Mouse (Mus musculus) right cerebral cortex, adult 18-20 months (tissue): ENCODE data around the gene Gpc6.
A peak's percentile ranks its signal among the peaks of the same experiment; 100 is the strongest.

ENCODE experiments used
- DNase-seq: peaks from one replicate; pipeline ENCODE4 v3.0.0; 2022; ENCODE audit warnings: mixed read lengths

Gene Gpc6

GRCm38 (mm10) chr14:116947939-116948591 lies 22.9 kb downstream of the Gpc6 start:
- no peak for DNase-seq

GRCm38 (mm10) chr14:116957154-116957553 lies 32.0 kb downstream of the Gpc6 start:
- DNase-seq, result no peak

DNA sequence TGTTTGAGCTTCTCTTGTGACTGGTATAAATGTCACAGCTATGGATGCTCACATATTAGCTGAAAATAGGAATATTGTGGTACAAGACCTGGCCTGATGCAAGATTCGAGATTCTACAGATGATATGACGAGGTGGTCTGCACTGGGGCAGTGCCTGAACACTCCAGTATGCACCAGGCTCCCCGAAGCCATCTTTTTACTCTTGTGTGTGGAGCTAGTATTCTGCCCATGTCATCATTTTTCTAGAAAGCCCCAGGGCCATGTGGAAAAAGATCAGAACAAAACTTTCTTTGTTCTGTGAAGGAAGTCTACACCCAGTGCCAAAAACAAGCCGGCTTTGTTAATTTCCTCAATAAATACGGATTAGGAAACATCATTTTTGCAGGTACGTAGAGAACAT lies 39.7 kb downstream of the Gpc6 start:
- no peak for DNase-seq

GRCm38 (mm10) chr14:116974708-116975107 lies 49.6 kb downstream of the Gpc6 start:
- DNase-seq, result no peak

- DNase-seq, result peak; percentile 37
Observed at GRCm38 (mm10) chr14:116975224-116975623, 50.1 kb downstream of the Gpc6 start.

DNA sequence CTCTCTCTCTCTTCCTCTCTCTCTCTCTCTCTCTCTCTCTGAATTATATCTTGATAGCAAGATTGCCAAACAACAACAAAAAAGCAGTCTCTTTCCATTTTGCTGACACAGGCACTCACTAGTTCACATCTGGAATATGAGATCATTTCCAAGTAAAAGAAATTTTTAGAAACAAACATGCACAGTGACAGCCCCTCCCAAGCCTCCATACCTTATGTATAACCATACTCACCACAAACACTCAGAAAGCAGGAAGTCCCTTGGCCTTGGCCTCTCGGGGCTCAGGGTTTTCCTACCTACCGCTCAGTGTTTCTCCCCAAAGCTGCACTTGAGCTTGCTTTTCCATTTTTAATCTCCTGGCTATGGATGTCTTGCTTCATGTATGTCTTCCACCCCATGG lies 52.1 kb downstream of the Gpc6 start:
- DNase-seq, result no peak

GRCm38 (mm10) chr14:116979714-116980382 lies 54.7 kb downstream of the Gpc6 start:
- DNase-seq, result peak; percentile 17

GRCm38 (mm10) chr14:116981711-116982110 lies 56.6 kb downstream of the Gpc6 start:
- DNase-seq, result no peak

DNA sequence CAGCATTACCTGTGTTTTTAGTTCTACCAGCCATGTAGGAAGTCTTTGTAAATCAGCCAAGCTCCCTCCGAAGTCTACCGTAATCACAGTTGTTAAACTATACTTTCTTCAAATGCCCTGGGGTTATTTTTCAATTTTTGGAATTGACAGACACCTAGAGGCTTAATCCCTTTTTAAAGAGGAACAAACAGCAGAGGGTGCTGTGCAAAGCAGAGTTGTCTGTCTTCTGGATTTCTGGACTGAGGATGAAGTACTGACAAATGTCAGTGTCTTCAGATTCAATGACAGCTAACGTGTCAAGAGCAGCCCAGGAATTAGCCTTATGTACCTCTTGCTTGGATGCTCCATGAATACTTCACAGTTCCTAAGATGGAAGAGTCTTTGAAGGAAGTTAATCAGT lies 62.2 kb downstream of the Gpc6 start:
- DNase-seq, result no peak

DNA sequence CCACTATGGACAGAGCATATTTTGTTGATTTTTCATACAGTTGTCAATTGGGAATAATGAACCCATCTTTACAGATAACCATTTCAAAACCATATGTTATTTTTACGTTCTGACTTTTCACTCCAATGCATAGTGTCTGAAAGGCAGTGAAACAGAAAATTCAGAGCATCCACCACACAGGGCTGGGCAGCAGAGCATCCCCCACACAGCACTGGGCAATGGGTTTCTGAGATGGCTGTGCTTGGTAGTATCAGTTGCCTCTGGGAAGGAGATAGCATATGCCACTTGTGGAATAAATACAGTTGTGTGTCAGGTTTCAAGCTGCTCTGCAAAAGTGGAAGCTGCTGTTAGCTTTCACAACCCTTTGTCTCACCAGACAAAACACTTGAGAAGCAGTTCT lies 75.3 kb downstream of the Gpc6 start:
- no peak for DNase-seq

DNA sequence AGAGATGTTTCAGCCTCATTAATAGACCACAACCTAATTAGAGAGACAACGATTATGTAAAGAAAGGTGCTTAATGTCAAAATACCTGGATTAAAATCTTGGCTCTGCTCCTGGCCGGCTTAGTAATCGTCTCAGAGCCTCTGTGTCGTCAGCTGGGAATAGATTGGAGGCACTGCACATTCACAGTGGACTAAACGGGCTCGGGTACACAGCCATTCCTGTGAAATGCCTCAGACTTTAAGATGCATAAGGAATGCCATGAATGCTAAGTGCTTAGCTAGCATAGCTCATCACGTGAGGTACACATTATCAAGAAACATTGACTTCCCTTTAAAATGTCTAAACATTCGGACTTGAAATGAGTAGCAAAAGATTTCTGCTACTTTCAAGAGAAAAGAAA lies 77.2 kb downstream of the Gpc6 start:
- DNase-seq, result no peak

- DNase-seq, result no peak
Observed at GRCm38 (mm10) chr14:117008781-117009180, 83.7 kb downstream of the Gpc6 start.

DNA sequence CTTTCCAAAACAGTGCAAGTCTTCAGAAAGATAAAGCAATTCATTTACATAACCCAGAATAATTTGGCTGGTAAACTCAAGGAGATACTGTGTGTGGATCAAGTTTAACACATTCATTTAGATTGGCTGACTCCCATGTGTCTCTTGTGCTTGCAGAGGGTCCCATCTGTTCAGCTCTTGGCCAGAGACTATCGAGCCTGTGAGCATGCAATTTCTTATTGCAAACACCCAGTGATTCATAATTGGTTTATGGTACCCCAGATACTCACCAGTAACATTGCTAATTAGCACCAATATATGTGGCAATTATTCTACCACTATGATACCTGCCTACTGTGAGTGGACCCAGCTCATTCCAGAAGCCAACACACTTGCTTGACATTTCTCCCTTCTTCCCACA lies 87.9 kb downstream of the Gpc6 start:
- DNase-seq, result peak; percentile 3

DNA sequence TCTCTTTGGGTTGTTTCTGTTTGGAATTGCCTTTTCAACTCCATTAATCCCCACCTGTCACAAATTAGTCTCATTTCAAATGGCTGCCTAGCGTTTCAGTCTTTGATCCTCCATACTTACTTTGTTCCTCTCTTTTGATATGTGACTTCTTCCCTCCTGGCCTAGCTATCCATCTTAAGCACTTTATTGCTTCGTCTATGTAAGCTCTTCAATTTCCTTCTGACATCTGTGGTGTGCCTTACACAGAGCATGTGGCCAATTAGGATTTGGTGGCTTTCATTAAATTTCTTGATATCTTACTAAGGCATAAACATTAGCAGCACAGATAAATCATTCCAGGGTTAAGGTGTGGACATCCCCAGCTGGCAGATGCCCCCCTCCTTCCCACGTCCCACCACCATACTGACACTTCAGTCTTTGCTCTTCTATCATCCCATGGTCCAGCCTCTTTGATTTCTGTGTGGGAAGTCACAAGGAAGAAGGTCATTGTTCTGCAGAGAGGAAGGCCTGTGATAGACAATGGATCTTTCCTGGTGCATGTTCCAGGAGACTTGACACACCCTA lies 88.5 kb downstream of the Gpc6 start:
- DNase-seq, result no peak

GRCm38 (mm10) chr14:117015333-117015922 lies 90.3 kb downstream of the Gpc6 start:
- no peak for DNase-seq

GRCm38 (mm10) chr14:117022180-117022799 lies 97.2 kb downstream of the Gpc6 start:
- DNase-seq, result no peak

DNA sequence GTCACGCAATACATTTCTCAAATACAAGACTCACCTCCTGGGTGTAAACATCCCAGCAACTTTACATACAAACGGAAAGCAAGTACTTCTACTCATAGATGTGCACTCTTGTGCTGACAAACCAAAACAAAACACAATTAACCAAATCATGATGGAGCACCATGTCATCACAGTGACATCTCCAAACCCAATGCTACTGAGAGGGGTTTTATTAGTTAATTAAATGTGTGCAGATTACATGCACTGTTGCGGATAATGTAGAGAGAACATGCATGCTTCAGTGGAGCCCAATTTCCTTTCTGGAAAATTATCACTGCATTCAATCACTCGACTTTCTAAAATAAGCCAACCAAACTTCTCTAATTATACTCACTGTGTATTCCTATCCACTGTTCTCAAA lies 109.0 kb downstream of the Gpc6 start:
- no peak for DNase-seq

DNA sequence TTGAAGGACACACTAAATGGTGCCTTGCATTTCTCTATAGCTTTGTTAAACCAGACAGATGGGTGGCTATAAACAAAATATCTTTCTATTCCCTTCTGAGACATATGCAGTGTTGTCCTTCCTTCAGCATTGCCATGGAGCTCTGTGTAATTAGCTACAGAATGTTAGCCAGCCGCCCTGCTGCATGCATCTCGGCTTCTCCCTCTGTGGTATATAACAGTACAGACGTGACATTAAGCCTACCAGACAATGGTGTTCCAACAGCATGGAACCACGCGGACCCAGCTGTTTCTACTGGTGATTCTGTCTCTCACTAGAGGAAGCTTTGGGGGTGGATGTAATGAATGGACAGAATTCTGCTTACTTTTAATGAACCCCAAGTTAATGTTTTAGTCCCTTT lies 115.9 kb downstream of the Gpc6 start:
- no peak for DNase-seq

DNA sequence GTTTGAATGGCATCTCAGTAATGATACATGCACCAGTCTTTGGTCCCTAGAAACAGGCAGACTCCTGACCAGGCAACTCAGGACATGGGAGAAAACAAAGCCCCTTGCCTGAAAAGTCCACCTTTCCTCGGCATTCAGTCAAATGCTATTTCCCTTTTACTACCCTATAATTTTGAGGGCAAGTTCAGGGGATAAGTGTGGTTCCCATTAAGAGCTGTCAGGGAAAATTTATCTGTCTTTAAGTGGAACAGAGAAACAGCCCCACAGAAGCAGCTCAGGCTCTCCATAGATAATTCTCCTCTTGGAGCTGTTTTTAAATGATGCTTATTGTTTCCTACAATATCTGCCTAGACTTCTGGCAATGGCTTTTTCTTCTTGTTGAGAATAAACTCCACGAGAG lies 123.8 kb downstream of the Gpc6 start:
- no peak for DNase-seq

DNA sequence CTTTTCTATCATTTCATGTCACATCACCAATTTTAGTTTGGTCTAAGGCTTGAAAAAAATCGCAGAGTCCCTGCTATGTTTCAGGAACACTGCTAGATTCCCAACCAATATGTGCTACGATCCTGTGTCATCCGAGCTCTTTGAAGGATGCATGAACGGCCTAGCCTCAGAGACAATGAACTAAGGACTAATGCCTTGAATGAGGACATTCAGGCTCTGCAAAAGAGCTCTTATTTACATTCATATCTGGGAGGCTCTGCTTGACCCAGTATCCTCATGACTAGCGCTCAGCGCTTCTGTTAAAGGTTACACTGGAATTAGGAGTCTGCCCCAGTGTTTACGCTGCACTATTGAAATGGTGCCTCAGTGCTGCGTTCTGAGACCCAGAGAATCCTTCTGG lies 125.8 kb downstream of the Gpc6 start:
- no peak for DNase-seq

DNA sequence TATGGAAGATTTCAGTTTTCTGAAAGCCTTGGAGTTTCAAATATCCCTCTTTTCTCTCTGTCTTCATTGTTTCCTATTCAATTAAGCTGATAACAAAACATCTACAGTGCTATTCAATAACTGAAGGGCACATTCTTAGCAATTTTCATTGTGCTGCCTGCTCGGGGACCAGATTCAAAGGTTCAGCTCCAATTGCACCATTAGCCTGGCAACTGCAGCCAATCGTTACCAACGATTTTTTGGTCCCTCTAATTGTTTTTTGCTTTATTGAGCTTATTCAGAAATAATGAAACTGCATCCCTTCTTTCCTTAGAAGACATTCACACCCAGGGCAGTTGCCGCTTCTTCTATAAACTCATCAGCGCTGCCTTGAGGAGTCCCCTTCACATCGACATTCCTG lies 128.2 kb downstream of the Gpc6 start:
- DNase-seq, result no peak

DNA sequence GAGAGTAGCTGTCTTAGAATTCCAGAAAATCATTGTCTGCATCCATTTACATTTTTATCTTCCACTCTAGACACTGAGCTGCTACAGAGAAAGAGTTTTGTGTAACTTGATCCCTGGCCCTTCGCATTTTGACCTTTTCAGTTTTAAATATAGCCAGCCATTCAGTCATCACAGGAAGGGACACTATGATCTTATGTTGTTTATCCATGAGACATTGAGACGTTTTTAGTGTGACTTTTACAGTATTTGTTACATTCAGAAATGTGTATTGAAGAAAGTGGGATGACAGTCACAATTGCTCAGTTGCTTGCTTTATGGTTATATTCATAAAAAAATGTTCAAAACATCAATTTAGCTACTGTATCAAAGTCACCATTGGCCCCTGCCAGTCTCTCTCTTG lies 130.0 kb downstream of the Gpc6 start:
- DNase-seq, result no peak

DNA sequence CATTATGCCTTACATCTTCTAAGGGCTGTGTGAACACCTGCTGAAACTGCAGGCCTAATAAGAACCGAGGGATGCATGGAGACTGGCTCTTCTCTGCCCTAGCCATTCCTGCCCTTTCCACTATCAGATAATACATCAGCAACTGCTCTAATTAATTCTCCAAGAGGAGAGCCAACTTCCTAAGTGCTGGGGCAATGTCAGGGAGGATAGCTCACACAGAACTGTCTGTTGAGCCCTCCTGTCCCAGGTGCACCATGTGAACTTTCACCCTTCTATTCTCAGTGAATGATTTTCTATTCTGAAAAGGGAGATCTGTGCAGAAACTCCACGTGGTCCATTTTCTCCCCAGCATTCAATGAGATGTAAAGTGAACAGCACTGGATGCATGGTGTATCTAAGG lies 136.0 kb downstream of the Gpc6 start:
- DNase-seq, result no peak

DNA sequence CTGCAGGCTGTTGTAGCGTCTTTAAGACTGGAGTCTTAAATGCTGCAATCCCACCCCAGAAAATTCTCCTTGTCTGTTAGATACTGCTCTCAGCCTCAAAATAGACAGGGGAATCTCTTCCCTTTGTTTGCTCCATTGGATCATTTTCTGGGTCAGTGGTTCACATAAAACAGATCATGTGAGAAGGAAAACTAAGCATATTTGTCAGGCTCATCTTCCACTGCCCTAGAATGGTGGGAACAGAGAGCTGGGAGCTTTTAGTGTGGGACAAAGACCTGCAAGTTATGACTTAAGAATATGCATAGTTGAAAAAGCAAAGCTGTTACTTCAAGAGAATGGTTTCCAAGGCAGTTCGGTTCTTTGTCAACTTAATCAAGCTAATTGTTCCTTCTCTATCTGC lies 136.4 kb downstream of the Gpc6 start:
- no peak for DNase-seq
